In genomic region chr5:137286655-137287031, GRCm38 (mm10) we compare ENCODE assay signal across 8 mouse cellular contexts. TPM values are rescaled to one million over a fixed set of nuclear protein-coding genes. Genes with fewer than 3 reads are reported as not detected.
A peak's percentile ranks its signal among the peaks of the same experiment; 100 is the strongest.
DNase-seq lines count a peak whose midpoint lies in the region; ATAC-seq lines count a peak whose summit lies in the region.

No protein-coding gene starts in this region.

- DNase-seq in Muller cell, postnatal 12 days (ENCODE audit: inconsistent ontology term), result peak; percentile 81
- peak; percentile 96 to 97 for DNase-seq in cerebellum, postnatal 25 days
- DNase-seq in frontal cortex, postnatal 25 days (ENCODE audit: low spot score in 2 of 2), result peak; percentile 80 to 85
- peak; percentile 89 for DNase-seq in hindbrain, embryonic 14.5 days (ENCODE audit: low spot score)
- peak; percentile 70 to 84 for DNase-seq in left cerebral cortex, adult 8-10 months (ENCODE audit: low spot score in 2 of 2)
- peak; percentile 94 for DNase-seq in right cerebral cortex, postnatal 10 days (ENCODE audit: low spot score in 2 of 2)
- peak; percentile 91 for DNase-seq in urinary bladder, postnatal 14 days (ENCODE audit: low spot score)

- peak overlapping the region; percentile 77 for H3K27ac ChIP-seq in hindbrain, embryonic 14.5 days

- peaks cover 23% of the 10 kb centered on the region for H3K4me1 ChIP-seq in hindbrain, embryonic 14.5 days (replicated peaks; ENCODE audit: control insufficient read depth, insufficient read depth, low read length)

- no peaks in the 10 kb centered on the region for H3K9me3 ChIP-seq in hindbrain, embryonic 14.5 days (ENCODE audit: control insufficient read depth, low read length)

- ATAC-seq in hindbrain, embryonic 14.5 days (ENCODE audit: low FRiP score), result peak; percentile 81
- peak; percentile 49 for ATAC-seq in megakaryocyte progenitor cell, adult 5-6 weeks (replicated peaks; ENCODE audit: poor library complexity)

- H3K9ac ChIP-seq in hindbrain, embryonic 14.5 days, result peak overlapping the region; percentile 68

- H3K27me3 ChIP-seq in hindbrain, embryonic 14.5 days (ENCODE audit: control insufficient read depth, insufficient read depth, low read length), result peaks cover 32% of the 10 kb centered on the region

- no peaks in the 10 kb centered on the region for H3K36me3 ChIP-seq in hindbrain, embryonic 14.5 days (replicated peaks; ENCODE audit: control insufficient read depth, insufficient read depth)

- H3K4me2 ChIP-seq in hindbrain, embryonic 14.5 days (replicated peaks), result peak overlapping the region; percentile 97

- under 1% methylated on average over 14 of the region's 16 CpGs for WGBS in hindbrain, embryonic 14.5 days

- H3K4me3 ChIP-seq in hindbrain, embryonic 14.5 days (replicated peaks; ENCODE audit: low read length), result peak overlapping the region; percentile 51

RNA-seq across cellular contexts. Expression of gene Ache, which starts 0.7 kb away (rescaled TPM):
- 56.7 and 68.4 TPM in 2 replicates for polyA plus RNA-seq in hindbrain, embryonic 14.5 days (2014; fragmentation: Nextera tagmentation; extraction: Ambion mirVana)
- 10 to 100 TPM; 67.5 to 73.8 (median 70.9) TPM for total RNA-seq in left cerebral cortex, adult 8-10 months (2022)
- 0.67 and 2.3 TPM in 2 replicates for total RNA-seq in megakaryocyte progenitor cell, adult 5-6 weeks (2015)
- under 0.01 TPM in 1 of 2 replicates, not detected in the other for total RNA-seq in megakaryocyte progenitor cell, adult 5-6 weeks (2017)

RNA-seq across cellular contexts. Expression of gene Ufsp1, which starts 7.8 kb away (rescaled TPM):
- polyA plus RNA-seq in hindbrain, embryonic 14.5 days (2014; fragmentation: Nextera tagmentation; extraction: Ambion mirVana), result 22.3 and 22.6 TPM in 2 replicates
- total RNA-seq in left cerebral cortex, adult 8-10 months (2022), result 10 to 100 TPM; 14.0 to 16.8 (median 16.1) TPM
- 0.61 and 2.9 TPM in 2 replicates for total RNA-seq in megakaryocyte progenitor cell, adult 5-6 weeks (2015)
- 1.3 and 3.8 TPM in 2 replicates for total RNA-seq in megakaryocyte progenitor cell, adult 5-6 weeks (2017)

RNA-seq across cellular contexts. Expression of gene Srrt, which starts 20.8 kb away (rescaled TPM):
- polyA plus RNA-seq in hindbrain, embryonic 14.5 days (2014; fragmentation: Nextera tagmentation; extraction: Ambion mirVana), result 75.0 and 81.0 TPM in 2 replicates
- total RNA-seq in left cerebral cortex, adult 8-10 months (2022), result 100 to 1,000 TPM; 164 to 219 (median 188) TPM
- 133 and 143 TPM in 2 replicates for total RNA-seq in megakaryocyte progenitor cell, adult 5-6 weeks (2015)
- 241 and 321 TPM in 2 replicates for total RNA-seq in megakaryocyte progenitor cell, adult 5-6 weeks (2017)

RNA-seq across cellular contexts. Expression of gene Trip6, which starts 27.6 kb away (rescaled TPM):
- polyA plus RNA-seq in hindbrain, embryonic 14.5 days (2014; fragmentation: Nextera tagmentation; extraction: Ambion mirVana), result 11.1 and 12.2 TPM in 2 replicates
- total RNA-seq in left cerebral cortex, adult 8-10 months (2022), result 1 to 10 TPM; 3.9 to 7.6 (median 5.1) TPM
- total RNA-seq in megakaryocyte progenitor cell, adult 5-6 weeks (2015), result 4.0 and 6.7 TPM in 2 replicates
- 7.1 and 7.5 TPM in 2 replicates for total RNA-seq in megakaryocyte progenitor cell, adult 5-6 weeks (2017)

RNA-seq across cellular contexts. Expression of gene Slc12a9, which starts 46.8 kb away (rescaled TPM):
- polyA plus RNA-seq in hindbrain, embryonic 14.5 days (2014; fragmentation: Nextera tagmentation; extraction: Ambion mirVana), result 14.9 and 17.6 TPM in 2 replicates
- 10 to 100 TPM; 24.4 to 28.0 (median 26.5) TPM for total RNA-seq in left cerebral cortex, adult 8-10 months (2022)
- total RNA-seq in megakaryocyte progenitor cell, adult 5-6 weeks (2015), result 2.4 and 4.4 TPM in 2 replicates
- total RNA-seq in megakaryocyte progenitor cell, adult 5-6 weeks (2017), result 5.3 and 5.7 TPM in 2 replicates

Comparison
In these comparisons a context has a peak if more than half of its experiments do, and no peak if none do; other contexts are left out.
1. Peak in every context shown above with its lines: DNase-seq, ATAC-seq, H3K4me3 ChIP-seq and H3K27ac ChIP-seq.
2. RNA of gene Ache, which starts 0.7 kb away (total RNA-seq): 67.5 to 73.8 TPM in left cerebral cortex, adult 8-10 months; under 0.01 to 2.3 TPM in megakaryocyte progenitor cell, adult 5-6 weeks; every median in the first group is over 10 times any median in the second.